Mouse (Mus musculus) left cerebral cortex, adult 8-10 months (tissue): ENCODE measurements around the gene Pmepa1. TPM values are rescaled to one million over a fixed set of nuclear protein-coding genes. Genes with fewer than 3 reads are reported as not detected.

Experiments used
- DNase-seq, 2 experiments: peaks; one replicate each; pipeline ENCODE4 v3.0.0; 2022; ENCODE audit warnings: low spot score in 2 of 2
- total RNA-seq, 4 experiments: library from RNA; stranded (reverse); gene quantifications; 2 replicates each; pipeline ENCODE4 v1.2.4; 2022

Pmepa1 gene
- total RNA-seq, 4 experiments from 2014 or later, result 34.3 to 67.8 (median 49.6) TPM

DNA sequence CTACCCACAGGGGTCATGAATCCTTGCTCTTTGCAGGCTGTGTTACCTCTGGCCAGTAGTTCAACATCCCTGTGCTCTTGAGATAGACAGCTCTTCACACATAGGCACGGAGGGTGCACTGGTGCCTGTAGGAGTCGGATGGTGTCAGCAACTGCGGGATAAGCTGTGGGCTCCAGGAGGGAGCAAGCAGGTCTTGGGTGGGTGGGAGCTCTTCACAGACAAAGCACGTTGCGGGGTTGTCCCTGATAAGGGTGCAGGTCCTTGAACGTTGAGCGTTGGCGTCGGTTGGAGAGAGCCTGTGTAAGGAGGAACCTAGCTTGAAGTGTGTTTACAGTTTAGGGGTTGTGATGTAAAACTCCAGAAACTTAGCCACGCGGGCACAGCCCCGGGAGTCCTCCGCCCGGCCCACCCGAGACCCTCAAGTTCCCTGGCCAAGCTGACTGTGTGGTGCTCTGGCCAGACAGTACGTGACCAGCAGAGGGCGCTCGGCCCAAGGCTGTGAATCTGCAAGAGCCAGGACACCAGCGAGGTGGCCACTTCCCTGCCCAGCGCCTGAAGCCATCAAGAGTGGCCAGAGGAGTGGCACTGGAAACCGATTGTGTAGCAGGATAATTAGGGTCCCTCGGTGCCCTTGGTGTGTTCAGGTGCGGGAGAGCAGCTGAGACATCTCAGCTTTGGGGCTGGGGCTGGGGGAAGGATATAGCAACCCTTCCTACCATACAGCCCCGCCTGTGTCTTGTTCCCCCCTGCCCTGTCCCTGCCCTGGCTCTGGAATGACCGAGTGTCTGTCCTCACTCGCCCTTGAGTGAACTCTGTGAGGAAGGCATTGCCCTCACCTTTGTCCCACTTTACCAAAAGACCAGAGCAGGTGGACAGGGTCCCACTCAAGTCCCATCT, 90.0 kb downstream of the Pmepa1 start:
- DNase-seq, result peak; percentile 41 to 82

DNA sequence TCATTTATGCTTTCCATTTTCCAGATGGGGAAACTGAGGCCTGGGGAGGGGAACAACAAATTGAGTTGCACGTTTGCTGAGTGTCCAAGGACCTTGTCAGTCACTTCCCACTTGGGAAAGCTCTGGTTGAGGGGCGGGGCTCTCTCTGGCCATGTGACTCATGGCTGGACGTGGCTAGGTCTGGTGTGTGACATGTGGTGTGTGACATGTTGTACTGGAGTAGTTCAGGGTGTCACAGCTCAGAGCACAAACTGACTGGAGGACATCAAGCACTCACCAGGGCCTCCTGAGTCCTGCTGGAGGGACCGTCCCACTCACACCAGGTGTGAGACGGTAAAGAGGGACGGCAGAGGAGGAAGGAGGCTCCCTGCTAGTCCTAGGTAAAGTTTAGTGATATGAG, 91.1 kb downstream of the Pmepa1 start:
- no peak for DNase-seq

DNA sequence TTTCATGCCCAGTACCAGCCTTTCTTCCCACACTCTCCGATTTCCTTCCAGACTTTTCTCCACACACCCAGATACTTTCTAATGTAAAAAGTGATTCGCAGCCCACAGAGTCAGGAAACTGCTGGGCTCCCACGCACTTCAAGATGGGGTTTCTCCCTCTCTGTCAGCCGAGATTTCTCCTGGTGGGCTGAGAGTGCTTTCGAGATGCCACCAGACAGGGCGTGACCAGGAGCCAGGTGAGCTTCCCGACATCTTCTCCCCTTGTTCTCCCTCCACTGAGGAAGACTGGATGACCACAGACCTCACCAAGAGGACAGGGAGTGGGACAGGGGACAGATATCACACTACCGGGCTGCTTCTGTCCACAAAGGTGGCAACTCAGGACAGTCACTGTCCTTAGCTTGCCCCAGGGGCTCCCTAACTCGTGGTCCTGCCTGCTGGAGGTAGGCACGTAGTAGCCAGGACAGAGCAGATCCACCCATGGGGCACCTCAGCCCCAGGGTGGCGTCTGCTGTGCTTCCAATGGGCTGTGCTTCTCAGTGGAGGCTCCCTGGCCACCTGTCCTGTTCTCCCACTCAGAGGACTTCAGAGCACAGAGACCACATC, 91.8 kb downstream of the Pmepa1 start:
- DNase-seq, result no peak

DNA sequence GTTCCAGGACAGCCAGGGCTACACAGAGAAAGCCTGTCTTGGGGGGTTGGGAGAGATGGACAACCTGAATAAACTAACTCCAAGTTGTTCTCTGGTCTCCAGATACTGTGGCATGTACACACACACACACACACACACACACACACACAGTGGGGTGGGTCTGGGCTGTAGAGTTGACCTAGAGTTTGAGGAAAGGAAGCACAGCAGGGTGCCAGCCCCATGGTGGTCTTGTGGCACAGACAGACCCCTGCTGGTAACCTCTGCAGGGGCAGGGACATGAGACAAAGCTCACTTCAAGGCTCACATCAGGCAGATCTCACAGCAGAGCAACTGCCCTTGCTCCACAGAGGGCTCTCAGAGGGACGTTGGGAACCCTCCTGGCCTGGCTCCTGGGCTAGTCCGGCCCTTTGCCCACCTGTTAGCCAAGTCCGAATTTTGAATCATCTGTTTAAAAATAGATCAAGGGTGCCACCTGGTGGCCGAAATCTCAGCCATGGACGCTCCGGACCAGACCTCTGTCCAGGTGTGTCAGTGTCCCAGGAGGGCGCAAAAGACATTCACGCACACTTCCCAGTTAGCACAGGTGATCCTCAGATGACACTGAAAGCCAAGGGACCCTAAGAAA, 92.4 kb downstream of the Pmepa1 start:
- peak in 1 of 2 experiments; percentile 63 for DNase-seq

DNA sequence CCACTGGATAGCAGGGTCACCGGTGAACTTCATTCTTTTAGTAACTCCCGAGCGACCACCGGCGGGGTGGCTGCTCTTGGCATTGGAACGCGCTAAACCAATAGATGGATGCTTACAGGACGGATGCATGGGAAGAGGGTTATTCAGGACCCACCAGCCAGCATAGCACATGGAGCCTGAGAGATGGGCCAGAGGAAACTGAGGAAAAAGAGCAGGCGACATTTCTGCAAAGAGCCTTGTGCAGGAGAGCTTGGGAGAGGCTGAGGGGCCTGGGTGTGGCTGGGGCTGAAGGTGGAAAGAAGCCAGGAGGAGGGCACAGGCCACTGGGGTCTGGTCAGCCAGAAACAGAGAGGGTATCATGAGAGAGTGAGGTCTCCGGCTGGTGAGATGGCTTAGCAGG, 93.0 kb downstream of the Pmepa1 start:
- no peak for DNase-seq

DNA sequence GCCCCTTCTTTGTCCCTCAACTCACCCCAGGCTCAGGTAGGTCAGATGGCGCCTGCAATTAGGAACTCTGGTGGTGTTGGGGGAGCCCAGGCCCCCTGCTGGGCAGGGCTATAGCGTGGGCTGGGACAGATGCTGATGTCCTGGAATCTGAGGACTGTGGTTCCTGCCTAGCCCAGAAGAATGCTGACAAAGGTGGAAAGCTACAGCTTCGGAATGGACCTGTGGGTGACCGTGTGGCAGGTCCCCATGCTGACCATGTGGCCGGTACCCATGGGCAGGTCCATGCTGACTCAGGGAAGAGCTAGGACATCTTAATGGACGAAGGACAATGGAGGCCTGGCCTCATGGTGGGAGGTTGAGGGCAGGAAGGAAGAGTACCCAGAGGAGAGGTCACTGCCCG, 93.5 kb downstream of the Pmepa1 start:
- DNase-seq, result no peak

DNA sequence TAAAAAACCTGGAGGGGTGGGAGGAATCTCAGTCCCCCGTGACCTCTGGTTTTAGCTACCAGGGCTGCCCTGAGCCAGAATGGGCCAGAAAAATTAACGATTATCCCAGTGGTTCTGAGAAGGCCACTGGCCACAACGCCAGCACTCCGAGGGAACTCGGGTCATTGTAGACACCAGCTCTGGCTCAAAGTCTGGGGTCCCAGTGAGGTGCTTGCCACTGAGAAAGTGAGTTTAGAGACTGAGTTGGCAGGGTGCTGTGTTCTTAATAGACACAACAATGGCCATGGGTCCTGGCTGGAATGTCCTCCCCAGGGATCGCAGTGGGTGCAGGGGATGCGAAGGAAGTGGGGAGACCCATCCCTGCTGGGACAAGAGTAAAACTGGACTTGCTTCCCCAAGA, 94.4 kb downstream of the Pmepa1 start:
- DNase-seq, result no peak

DNA sequence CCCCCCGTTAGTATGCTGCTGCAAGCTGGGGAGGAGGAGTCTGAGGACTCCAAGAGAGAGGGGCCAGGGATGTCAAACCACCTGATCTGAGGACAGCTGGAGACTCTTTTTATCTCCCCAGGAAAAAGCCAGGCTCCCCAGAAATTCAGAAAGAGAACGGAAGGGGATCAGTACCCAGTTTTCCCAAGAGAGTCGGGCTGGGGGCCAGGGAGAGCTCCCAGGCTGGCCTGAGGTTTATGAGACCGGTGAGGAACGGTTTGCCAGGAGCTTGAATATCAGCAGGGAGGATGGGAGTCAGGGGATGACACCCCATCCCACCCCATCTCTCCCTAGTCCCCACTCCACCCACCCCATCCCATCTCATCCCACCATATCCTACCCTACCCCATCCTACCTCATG, 94.8 kb downstream of the Pmepa1 start:
- DNase-seq, result no peak

DNA sequence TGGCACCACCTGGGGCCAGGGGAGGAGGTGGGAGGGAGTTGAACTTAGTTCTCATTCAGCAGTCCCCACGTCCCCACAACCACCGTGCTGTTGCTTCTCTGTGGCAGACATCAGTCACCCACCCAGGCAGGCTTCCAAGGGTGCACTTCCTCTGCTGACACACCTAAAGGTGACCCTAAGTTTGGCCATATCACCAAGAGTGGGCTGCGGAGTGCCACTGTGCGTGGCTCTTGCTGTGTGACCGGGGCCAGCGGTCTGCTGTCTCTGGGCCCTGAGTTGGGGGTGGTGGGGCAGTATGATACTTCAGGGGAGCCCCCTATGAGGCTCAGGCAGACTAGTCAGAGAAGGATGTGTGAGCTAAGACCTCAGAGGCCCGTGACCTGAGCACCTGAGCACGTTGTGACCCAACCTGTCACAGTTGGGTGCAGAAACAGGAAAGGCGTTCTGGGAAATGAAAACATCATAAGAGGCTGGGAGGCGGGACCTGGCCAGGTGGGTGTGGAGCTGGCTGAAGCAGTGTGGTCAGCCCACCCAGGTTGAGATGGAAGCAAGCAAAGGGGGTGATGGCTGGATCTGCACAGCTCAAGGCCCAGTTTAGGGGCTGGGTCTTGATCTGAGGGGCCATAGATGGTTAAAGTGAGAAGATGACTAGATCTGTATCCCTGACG, 95.5 kb downstream of the Pmepa1 start:
- DNase-seq, result no peak

DNA sequence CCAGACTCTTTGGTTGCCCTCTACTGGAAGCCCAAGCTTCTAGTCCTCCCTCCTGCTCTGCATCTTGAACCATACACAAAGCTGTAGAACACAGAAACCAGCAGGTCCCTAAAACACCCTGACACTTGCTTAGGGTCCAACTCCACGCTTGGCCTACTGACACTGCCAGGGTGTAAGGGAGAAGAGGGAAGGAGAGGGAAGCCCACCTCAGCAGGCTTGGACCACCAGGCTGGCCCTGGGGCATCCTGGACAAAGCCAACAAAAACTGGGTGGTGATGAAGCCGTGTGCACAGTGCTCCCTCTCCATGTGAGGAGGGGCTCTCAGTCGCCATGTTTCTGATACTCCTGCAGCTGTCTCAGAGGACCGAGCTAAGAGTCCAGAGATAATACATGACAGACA, 96.3 kb downstream of the Pmepa1 start:
- DNase-seq, result no peak

DNA sequence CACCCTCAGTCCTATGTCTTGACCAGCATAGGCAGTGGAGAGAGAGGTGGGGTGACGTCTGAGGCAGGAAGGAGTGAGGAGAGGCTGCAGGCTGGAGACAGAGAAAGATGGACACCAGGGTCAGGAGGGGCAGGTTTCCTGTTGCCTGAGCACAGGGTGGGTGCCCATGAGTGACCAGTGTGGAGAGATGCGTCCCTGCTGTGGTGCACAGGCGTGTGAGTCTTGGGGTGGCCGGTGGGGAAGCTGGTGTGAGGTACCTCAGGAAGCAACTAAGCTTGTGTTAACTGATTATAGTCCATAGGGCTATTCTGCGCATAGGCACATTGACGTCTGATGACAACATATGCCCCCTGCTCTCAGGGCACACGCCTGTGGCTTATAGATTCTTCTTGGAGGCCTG, 97.3 kb downstream of the Pmepa1 start:
- no peak for DNase-seq

DNA sequence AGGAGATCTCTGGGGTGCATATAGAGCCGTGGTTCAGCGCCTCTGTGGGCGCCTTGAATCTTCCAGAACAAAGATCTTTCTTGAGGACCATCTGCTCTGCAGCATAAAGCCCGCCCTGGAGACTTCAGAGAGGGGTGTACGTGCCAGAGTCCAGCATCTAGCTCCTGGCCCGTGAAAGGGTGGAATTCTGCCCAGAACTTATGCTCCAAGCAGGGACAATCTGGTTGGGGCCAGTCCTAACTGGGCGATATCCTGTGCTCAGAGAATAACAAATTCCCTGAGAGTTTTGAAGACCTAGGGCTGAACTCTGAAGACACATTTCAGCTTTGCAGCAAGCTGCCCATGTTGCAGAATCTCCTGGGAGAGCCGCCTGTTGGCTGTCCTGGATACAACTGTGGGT, 98.4 kb downstream of the Pmepa1 start:
- no peak for DNase-seq

DNA sequence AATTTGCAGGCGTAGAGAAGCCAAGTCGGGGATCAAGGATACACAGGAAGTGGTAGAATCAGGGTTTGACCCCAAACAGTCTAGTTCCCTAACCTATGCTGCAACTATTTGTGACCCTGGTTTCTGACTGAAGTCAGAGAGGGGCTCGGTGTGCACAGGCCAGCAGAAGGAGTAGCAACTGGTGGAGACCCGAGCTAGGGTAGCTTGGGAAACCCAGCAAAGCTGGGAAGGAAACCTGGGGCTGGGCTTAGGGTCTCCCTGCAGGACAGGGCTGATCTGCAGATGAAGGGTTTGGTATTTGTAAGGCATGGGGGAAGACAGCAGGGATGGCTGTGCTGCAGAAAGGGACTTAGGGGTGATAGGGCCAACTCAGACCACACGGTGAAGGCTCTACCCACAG, 98.9 kb downstream of the Pmepa1 start:
- DNase-seq, result no peak

DNA sequence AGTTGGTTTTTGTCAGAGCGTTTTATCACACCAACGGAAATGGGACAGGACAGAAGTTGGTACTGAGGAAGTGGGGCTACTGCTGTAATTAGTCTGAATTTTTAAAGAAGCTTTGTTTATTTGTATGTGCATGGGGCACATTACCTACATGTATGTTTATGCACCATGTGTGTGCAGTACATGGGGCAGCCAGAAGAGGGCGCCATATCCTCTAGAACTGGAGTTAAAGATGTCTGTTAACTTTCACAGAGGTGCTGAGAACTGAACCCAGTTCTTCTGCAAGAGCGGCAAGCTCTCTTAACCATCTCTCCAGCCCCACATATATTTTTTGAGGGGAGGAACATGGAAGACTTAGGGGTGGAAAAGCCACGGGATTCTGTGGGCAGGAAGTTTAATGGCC, 100.6 kb downstream of the Pmepa1 start:
- DNase-seq, result peak in 1 of 2 experiments; percentile 2

DNA sequence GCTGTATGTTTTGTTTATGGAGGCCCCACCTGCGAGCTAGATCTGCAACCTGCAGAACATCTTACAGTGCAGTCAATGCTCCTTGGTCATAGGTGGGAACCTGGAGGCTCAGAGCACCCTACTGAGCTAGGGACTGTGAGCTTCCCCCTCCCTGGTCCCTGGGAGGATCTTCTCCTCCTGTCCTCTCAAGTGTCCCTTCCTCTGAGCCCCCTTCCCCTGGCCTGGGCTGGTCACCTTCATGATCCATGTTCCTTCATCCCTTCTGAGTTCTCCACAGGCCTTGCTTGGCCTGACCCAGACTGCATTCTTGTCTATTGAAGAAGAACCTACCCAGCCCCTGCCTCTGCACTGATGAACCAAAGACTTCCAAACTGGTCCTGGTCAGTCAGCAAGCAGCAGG, 101.8 kb downstream of the Pmepa1 start:
- DNase-seq, result peak in 1 of 2 experiments; percentile 1

Other genes starting within 250 kb of the Pmepa1 start
- under 1 TPM in 1 of 4 experiments, not detected in 3; 0.21 TPM for gene Ctcfl, start 157.0 kb downstream of the Pmepa1 start, total RNA-seq
- gene Pck1, start 123.5 kb downstream of the Pmepa1 start, total RNA-seq, result under 1 TPM in 1 of 4 experiments, not detected in 3; 0.11 TPM
- 1 to 10 TPM in 2 of 4 experiments, not detected in 2; 1.4 to 1.7 TPM for gene Zbp1, start 57.6 kb downstream of the Pmepa1 start, total RNA-seq
- not detected for gene 1700021F07Rik, start 246.1 kb upstream of the Pmepa1 start, total RNA-seq